Mouse (Mus musculus) neural tube, embryonic 15.5 days (tissue): ENCODE data around the gene Ccdc159. TPM values are rescaled to one million over a fixed set of nuclear protein-coding genes. Genes with fewer than 3 reads are reported as not detected.

Source experiments
- ATAC-seq: fragments of 200-750 bp; cut with Nextera tagmentation; 2 replicates; pipeline ENCODE4 v1.8.0; 2017; ENCODE audit warnings: mild to moderate bottlenecking, moderate TSS enrichment, moderate library complexity; ENCODE audit not compliant: low FRiP score
- H3K27ac ChIP-seq: fragments of 300-500 bp; sonication (generic); replicated peaks from 2 replicates; pipeline ENCODE4 v1.5.1; 2015; ENCODE audit warnings: mild to moderate bottlenecking, inconsistent platforms
- H3K27me3 ChIP-seq: fragments of 300-500 bp; sonication (generic); replicated peaks from 2 replicates; pipeline ENCODE4 v1.6.1; 2015; ENCODE audit warnings: inconsistent platforms
- H3K36me3 ChIP-seq: fragments of 300-500 bp; sonication (generic); 2 replicates; pipeline ENCODE4 v1.6.1; 2015; ENCODE audit warnings: inconsistent platforms
- H3K4me1 ChIP-seq: fragments of 300-500 bp; sonication (generic); 2 replicates; pipeline ENCODE4 v1.6.1; 2015; ENCODE audit warnings: inconsistent platforms
- H3K4me2 ChIP-seq: fragments of 300-500 bp; sonication (generic); 2 replicates; pipeline ENCODE4 v1.6.1; 2015; ENCODE audit warnings: inconsistent platforms, mild to moderate bottlenecking, moderate library complexity
- H3K4me3 ChIP-seq: fragments of 300-500 bp; sonication (generic); replicated peaks from 2 replicates; pipeline ENCODE4 v1.5.1; 2015; ENCODE audit warnings: mild to moderate bottlenecking, inconsistent platforms
- H3K9ac ChIP-seq: fragments of 300-500 bp; sonication (generic); replicated peaks from 2 replicates; pipeline ENCODE4 v1.6.1; 2015; ENCODE audit warnings: mild to moderate bottlenecking, inconsistent platforms
- H3K9me3 ChIP-seq: fragments of 300-500 bp; sonication (generic); replicated peaks from 2 replicates; pipeline ENCODE4 v1.6.1; 2016; ENCODE audit warnings: inconsistent platforms
- WGBS: fragments of 180-500 bp; shearing (Covaris S2); methylation state at CpG from one replicate; pipeline ENCODE4 v1.1.7; 2015; ENCODE audit warnings: mixed read lengths; 5-methylcytosine and 5-hydroxymethylcytosine counted together
- polyA plus RNA-seq: library from polyadenylated mRNA; unstranded; fragments of >200 nt; fragmentation: Nextera tagmentation; extraction: Ambion mirVana; gene quantifications from 2 replicates; pipeline ENCODE4 v1.2.1, GENCODE M21; 2015

Ccdc159 gene
- polyA plus RNA-seq, 1 experiment from 2014 or later: 10.0 TPM

- no peak overlapping the region for H3K4me2 ChIP-seq
- H3K4me1 ChIP-seq: peaks cover 9% of the 10 kb centered on the region
- peaks cover 12% of the 10 kb centered on the region for H3K36me3 ChIP-seq
- no peak overlapping the region for H3K27ac ChIP-seq
- H3K9me3 ChIP-seq: no peaks in the 10 kb centered on the region
- no peak overlapping the region for H3K9ac ChIP-seq
- H3K27me3 ChIP-seq: 0 out of 2 replicates have a peak, but pooled peaks cover 4% of the 10 kb centered on the region
- ATAC-seq: no peak
- no peak overlapping the region for H3K4me3 ChIP-seq
- 78% methylated on average over 3 of the region's 3 CpGs for WGBS
Observed at GRCm38 (mm10) chr9:21951977-21952376, 24.7 kb downstream of the Ccdc159 start.

- Histone ChIP-seq H3K27ac (no peak overlapping the region), H3K4me3 (no peak overlapping the region)
- ATAC-seq: no peak
Observed at GRCm38 (mm10) chr9:21953600-21953999, 26.3 kb downstream of the Ccdc159 start.

GRCm38 (mm10) chr9:21954635-21955034 is 27.4 kb downstream of the Ccdc159 start:
- Histone ChIP-seq H3K9ac (no peak overlapping the region), H3K4me3 (no peak overlapping the region; the same call in 1 of the 2 replicates), H3K9me3 (no peaks in the 10 kb centered on the region), H3K27me3 (peaks cover 8% of the 10 kb centered on the region), H3K36me3 (no peaks in the 10 kb centered on the region), H3K4me1 (peaks cover 9% of the 10 kb centered on the region), H3K4me2 (peak overlapping the region; percentile 68), H3K27ac (no peak overlapping the region)
- WGBS: 73% methylated on average over 3 of the region's 3 CpGs
- ATAC-seq: no peak

More at GRCm38 (mm10) chr9:21953600-21953999, 26.3 kb downstream of the Ccdc159 start:
- Histone ChIP-seq H3K4me1 (peaks cover 9% of the 10 kb centered on the region), H3K9ac (no peak overlapping the region), H3K36me3 (no peaks in the 10 kb centered on the region), H3K9me3 (no peaks in the 10 kb centered on the region), H3K27me3 (no peaks in the 10 kb centered on the region), H3K4me2 (no peak overlapping the region)
- WGBS: 18% methylated on average over 3 of the region's 3 CpGs

- H3K27me3 ChIP-seq: peaks cover 14% of the 10 kb centered on the region
- peak overlapping the region; percentile 89 for H3K9ac ChIP-seq
- ATAC-seq: peak; percentile 68
- H3K4me3 ChIP-seq: peak overlapping the region; percentile 76
- WGBS: 2% methylated on average over 18 of the region's 18 CpGs
- H3K4me2 ChIP-seq: peak overlapping the region; percentile 68
- no peaks in the 10 kb centered on the region for H3K36me3 ChIP-seq
- peaks cover 9% of the 10 kb centered on the region for H3K4me1 ChIP-seq
- H3K27ac ChIP-seq: peak overlapping the region; percentile 98
- H3K9me3 ChIP-seq: no peaks in the 10 kb centered on the region
Observed at GRCm38 (mm10) chr9:21955225-21955569, 27.9 kb downstream of the Ccdc159 start.

- H3K4me2 ChIP-seq: peak within 1 kb of the TSS; percentile 68
- peaks cover 13% of the 10 kb centered on the region for H3K4me1 ChIP-seq
- H3K36me3 ChIP-seq: no peaks in the 10 kb centered on the region
- peaks cover 19% of the 10 kb centered on the region for H3K27me3 ChIP-seq
- peak within 1 kb of the TSS; percentile 89 for H3K9ac ChIP-seq
- H3K4me3 ChIP-seq: peak within 1 kb of the TSS; percentile 76
- peak; percentile 98 for ATAC-seq
- WGBS: under 1% methylated on average over 54 of the region's 54 CpGs
- peak within 1 kb of the TSS; percentile 98 for H3K27ac ChIP-seq
- H3K9me3 ChIP-seq: no peaks in the 10 kb centered on the region
Observed at GRCm38 (mm10) chr9:21955570-21956281, 28.5 kb downstream of the Ccdc159 start, which contains the start of gene Swsap1. Gene Swsap1, plus strand, starts transcription at chr9:21955755.

- Histone ChIP-seq H3K4me1 (peaks cover 33% of the 10 kb centered on the region), H3K4me2 (no peak overlapping the region), H3K27ac (no peak overlapping the region), H3K9me3 (no peaks in the 10 kb centered on the region), H3K27me3 (peaks cover 45% of the 10 kb centered on the region), H3K9ac (no peak overlapping the region), H3K36me3 (no peaks in the 10 kb centered on the region), H3K4me3 (no peak overlapping the region)
- no peak for ATAC-seq
- WGBS: 87% methylated on average over 5 of the region's 5 CpGs
Observed at GRCm38 (mm10) chr9:21958372-21958771, 31.1 kb downstream of the Ccdc159 start.

GRCm38 (mm10) chr9:21959244-21959643 is 32.0 kb downstream of the Ccdc159 start:
- no peaks in the 10 kb centered on the region for H3K9me3 ChIP-seq
- H3K27me3 ChIP-seq: peaks cover 52% of the 10 kb centered on the region

GRCm38 (mm10) chr9:21960135-21960534 is 32.9 kb downstream of the Ccdc159 start:
- no peak overlapping the region for H3K4me3 ChIP-seq
- no peak overlapping the region for H3K27ac ChIP-seq
- H3K9me3 ChIP-seq: no peaks in the 10 kb centered on the region
- peaks cover 30% of the 10 kb centered on the region for H3K4me1 ChIP-seq
- no peak for ATAC-seq
- H3K9ac ChIP-seq: no peak overlapping the region
- H3K4me2 ChIP-seq: no peak overlapping the region
- peaks cover 52% of the 10 kb centered on the region for H3K27me3 ChIP-seq
- no peaks in the 10 kb centered on the region for H3K36me3 ChIP-seq
- 58% methylated on average over 9 of the region's 9 CpGs for WGBS

More at GRCm38 (mm10) chr9:21959244-21959643, 32.0 kb downstream of the Ccdc159 start:
- WGBS: 89% methylated on average over 7 of the region's 7 CpGs
- Histone ChIP-seq H3K9ac (no peak overlapping the region), H3K4me1 (peaks cover 33% of the 10 kb centered on the region), H3K4me3 (no peak overlapping the region), H3K4me2 (no peak overlapping the region), H3K36me3 (no peaks in the 10 kb centered on the region), H3K27ac (no peak overlapping the region)
- ATAC-seq: no peak

- Histone ChIP-seq H3K27me3 (peaks cover 52% of the 10 kb centered on the region), H3K9me3 (no peaks in the 10 kb centered on the region)
- WGBS: 9% methylated on average over 26 of the region's 26 CpGs
Observed at GRCm38 (mm10) chr9:21960558-21961208, 33.4 kb downstream of the Ccdc159 start.

GRCm38 (mm10) chr9:21961366-21961980 is 34.2 kb downstream of the Ccdc159 start:
- no peaks in the 10 kb centered on the region for H3K36me3 ChIP-seq
- H3K9me3 ChIP-seq: no peaks in the 10 kb centered on the region
- peaks cover 27% of the 10 kb centered on the region for H3K4me1 ChIP-seq
- H3K9ac ChIP-seq: 0 out of 2 replicates have a peak overlapping the region, but pooled peaks have one; percentile 10
- H3K4me3 ChIP-seq: peak overlapping the region; percentile 40
- peak overlapping the region; percentile 78 for H3K4me2 ChIP-seq
- H3K27me3 ChIP-seq: peaks cover 52% of the 10 kb centered on the region
- H3K27ac ChIP-seq: no peak overlapping the region
- no peak for ATAC-seq
- WGBS: 1% methylated on average over 35 of the region's 35 CpGs

More at GRCm38 (mm10) chr9:21960558-21961208, 33.4 kb downstream of the Ccdc159 start:
- no peak overlapping the region for H3K9ac ChIP-seq
- H3K4me3 ChIP-seq: peak overlapping the region; percentile 9; the same call in 1 of the 2 replicates
- H3K4me2 ChIP-seq: peak overlapping the region; percentile 20; the same call in 1 of the 2 replicates
- H3K36me3 ChIP-seq: no peaks in the 10 kb centered on the region
- no peak for ATAC-seq
- peaks cover 30% of the 10 kb centered on the region for H3K4me1 ChIP-seq
- no peak overlapping the region for H3K27ac ChIP-seq

- Histone ChIP-seq H3K4me3 (peak overlapping the region; percentile 40), H3K9ac (peak overlapping the region; percentile 30), H3K9me3 (no peaks in the 10 kb centered on the region), H3K36me3 (no peaks in the 10 kb centered on the region), H3K4me1 (peaks cover 24% of the 10 kb centered on the region), H3K27ac (no peak overlapping the region), H3K27me3 (peaks cover 52% of the 10 kb centered on the region), H3K4me2 (peak overlapping the region; percentile 78)
- ATAC-seq: no peak
- under 1% methylated on average over 15 of the region's 15 CpGs for WGBS
Observed at GRCm38 (mm10) chr9:21962010-21962409, 34.7 kb downstream of the Ccdc159 start.
